Mouse (Mus musculus) adrenal gland, postnatal 4 days (tissue): ENCODE results near the gene Edaradd. TPM values are rescaled to one million over a fixed set of nuclear protein-coding genes. Genes with fewer than 3 reads are reported as not detected.
"Not testable (repeated sequence)": the region's sequence is repeated elsewhere in the genome, so short reads cannot be mapped to it uniquely, and the experiment has no call there.

Experiments used
- DNase-seq, 2 experiments: peaks; one replicate each; pipeline ENCODE4 v3.0.0; 2021 to 2022; ENCODE audit warnings: low spot score in 2 of 2, mixed read lengths in 2 of 2
- total RNA-seq, 2 experiments: library from RNA; stranded (reverse); gene quantifications; 2 replicates each; pipeline ENCODE4 v1.2.3; 2021

Edaradd gene
- total RNA-seq, 2 experiments from 2014 or later, result 0.25 to 1.0 TPM

- DNase-seq, result no peak
Measured at GRCm38 (mm10) chr13:12519371-12519770, 867 bp downstream of the Edaradd start.

- DNase-seq, result no peak
Measured at GRCm38 (mm10) chr13:12511189-12511965, 8.9 kb downstream of the Edaradd start.

GRCm38 (mm10) chr13:12510032-12510431, 10.2 kb downstream of the Edaradd start:
- no peak for DNase-seq

- DNase-seq, result no peak
Measured at GRCm38 (mm10) chr13:12507426-12507825, 12.8 kb downstream of the Edaradd start.

DNA sequence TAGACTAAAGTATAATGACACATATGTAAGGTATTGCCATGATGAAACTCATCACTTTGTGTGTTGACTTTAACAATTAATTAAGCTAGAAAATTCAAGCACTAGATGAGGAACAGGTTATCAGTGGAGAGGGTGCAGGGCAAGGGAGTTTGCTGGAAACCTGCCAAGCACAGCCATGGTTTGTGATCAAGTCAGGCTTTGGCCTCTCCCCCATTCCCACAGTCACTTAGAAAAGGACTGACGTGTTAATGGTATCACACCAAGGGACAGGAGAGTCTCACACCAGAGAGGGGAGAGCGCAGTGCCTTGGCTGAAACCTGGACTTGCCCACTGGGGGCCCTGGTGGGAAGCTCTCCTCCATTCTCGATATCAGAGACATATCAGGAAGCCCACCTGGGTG, 14.9 kb downstream of the Edaradd start:
- no peak for DNase-seq

DNA sequence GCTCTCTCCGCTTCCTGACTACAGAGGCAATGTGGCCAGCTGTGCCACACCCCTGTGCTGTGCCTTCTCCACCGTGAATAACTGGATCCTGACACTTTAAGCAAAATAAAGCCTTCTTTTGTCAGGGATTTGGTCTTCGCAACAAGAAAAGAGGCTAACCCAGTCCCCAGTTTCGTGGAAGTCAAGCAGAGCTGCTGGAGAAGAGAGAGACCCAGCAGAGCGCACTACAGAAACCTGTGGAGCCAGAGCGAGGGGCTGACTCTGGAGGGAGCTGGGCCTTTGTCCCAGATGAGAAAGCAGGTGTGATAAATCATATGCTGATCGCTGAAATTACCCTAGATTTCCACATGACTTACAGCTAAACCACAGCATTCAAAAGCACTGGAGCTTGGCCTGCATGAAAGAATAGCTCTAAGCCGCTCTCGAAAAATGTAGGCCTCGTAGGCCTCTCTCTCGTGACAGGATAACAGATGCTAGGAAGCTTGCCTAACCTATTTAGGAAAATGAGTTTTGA, 16.9 kb downstream of the Edaradd start:
- no peak for DNase-seq

DNA sequence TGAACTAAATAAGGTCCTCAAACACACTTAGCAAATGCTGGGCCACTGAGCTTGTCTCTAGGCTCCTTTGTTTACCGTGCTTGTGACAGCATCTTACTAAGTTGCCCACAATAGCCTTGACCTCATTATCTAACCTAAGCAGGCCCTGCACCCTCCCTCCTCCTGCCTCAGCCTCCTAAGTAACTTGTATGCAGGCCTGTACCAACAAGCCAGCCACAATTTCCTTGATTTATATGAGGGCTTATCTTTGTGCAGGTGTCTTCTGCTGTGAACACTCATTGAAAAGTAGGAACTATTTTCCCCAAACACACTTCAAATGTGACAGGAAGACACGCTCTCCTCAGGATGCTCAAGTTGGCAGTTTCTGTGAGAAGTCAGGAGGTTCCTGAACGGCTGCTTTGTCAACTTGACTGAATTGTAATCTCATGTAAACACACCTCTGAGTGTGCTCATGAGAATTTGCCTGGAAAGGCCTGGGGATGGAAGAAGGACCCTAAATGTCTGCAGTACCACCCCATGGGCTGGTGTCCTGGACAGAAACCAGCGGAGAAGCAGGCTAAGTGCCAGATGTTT, 17.5 kb downstream of the Edaradd start:
- DNase-seq, result no peak

- no peak for DNase-seq
Measured at GRCm38 (mm10) chr13:12499107-12499506, 21.1 kb downstream of the Edaradd start.

DNA sequence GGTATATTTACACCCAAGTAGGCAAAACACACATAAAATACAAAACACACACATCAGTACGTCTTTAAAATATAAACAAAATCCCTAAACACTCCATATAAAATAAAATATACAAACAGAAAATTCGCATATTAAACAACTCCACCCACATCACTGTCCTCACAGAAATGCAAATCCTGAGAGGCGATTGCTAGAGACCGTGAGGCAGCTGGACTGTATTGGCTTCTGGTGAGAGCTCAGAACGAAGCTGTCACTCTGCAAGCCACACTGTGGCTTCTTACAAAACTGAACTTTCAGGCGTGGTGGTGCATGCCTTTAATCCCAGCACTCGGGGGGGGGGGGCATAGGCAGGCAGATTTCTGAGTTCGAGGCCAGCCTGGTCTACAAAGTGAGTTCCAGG, 22.4 kb downstream of the Edaradd start:
- no peak for DNase-seq

GRCm38 (mm10) chr13:12494750-12495149, 25.5 kb downstream of the Edaradd start:
- no peak for DNase-seq

GRCm38 (mm10) chr13:12492515-12492914, 27.7 kb downstream of the Edaradd start:
- no peak for DNase-seq

- DNase-seq, result no peak
Measured at GRCm38 (mm10) chr13:12485640-12486039, 34.6 kb downstream of the Edaradd start.

DNA sequence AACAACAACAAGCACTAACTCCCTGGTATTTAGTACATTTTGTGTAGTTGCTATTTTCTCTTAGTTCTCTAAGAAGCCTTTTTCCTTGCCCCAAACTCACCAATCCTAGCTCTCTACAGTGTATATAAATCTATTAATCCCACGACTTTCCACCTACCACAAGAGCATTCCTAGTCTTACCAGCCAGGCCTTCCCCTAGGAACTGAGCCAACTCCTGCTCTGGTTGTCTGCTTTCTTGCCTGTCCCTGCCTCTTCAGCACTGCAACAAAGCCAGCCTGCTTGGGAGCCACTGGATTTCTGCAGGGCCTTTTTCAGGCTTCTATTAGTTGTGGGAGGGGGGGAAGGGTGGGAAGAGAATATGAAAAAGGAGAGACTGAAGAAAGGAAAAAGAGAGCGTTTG, 35.0 kb downstream of the Edaradd start:
- DNase-seq, result no peak

GRCm38 (mm10) chr13:12479802-12480201, 40.4 kb downstream of the Edaradd start:
- no peak for DNase-seq

DNA sequence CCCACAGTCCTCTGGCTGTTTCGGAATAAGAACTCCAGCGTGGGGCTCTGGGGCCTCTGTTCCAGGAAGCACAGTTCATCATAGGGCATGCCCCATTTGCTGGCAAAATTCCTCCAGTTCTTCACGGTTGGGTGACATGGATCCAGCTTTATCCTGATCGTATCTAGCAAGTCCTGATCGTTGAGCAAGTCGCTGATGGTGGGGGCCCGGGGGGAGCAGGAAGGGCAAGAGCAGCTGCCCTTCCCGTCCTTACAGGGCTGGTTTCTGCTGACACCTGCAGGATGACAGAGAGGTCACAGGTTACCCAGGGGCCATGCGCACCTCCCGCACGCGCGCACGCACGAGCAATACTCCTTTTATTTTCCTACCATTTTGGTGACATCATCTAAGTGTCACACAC, 41.9 kb downstream of the Edaradd start:
- DNase-seq, result no peak

DNA sequence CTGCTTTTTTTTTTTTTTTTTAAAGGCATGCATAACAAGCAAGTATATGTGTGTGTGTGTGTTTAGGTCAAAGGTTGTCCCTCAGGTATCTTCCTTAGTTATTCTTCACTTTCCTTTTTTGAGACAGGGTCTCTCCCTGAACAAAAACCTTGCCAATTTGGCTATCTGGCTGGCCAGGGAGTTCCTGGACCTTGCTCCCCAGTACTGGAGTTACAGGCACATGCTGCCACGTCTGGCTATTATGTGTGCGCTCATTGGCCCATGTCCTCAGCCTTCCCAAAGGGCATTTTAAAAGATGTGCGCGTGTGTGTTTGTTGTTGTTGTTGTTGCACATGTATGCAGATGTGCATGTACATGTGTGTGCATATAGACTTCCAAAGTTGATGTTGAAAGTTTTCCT, 43.4 kb downstream of the Edaradd start:
- no peak for DNase-seq

DNA sequence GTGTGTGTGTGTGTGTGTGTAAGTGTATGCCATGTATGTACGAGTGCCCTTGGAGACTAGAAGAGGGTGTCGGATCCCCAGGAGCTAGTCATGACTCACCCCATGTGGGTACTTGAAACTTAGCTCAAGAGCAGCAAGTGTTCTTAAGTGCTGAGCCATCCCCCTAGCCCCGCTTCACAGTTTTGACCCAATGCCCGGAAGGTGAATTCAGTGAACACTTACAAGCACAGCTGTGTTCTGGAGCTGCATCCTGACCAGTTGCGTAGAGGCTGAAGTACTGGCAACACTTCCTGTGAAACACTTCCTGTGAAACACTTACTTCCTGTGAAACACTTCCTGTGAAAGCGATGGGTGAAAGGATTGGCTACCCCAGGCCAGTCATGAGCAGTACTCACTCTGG, 45.0 kb downstream of the Edaradd start:
- no peak for DNase-seq

- peak; percentile 24 to 46 for DNase-seq
Measured at GRCm38 (mm10) chr13:12473724-12474378, 46.4 kb downstream of the Edaradd start.

- DNase-seq, result no peak
Measured at GRCm38 (mm10) chr13:12468488-12468887, 51.8 kb downstream of the Edaradd start.

DNA sequence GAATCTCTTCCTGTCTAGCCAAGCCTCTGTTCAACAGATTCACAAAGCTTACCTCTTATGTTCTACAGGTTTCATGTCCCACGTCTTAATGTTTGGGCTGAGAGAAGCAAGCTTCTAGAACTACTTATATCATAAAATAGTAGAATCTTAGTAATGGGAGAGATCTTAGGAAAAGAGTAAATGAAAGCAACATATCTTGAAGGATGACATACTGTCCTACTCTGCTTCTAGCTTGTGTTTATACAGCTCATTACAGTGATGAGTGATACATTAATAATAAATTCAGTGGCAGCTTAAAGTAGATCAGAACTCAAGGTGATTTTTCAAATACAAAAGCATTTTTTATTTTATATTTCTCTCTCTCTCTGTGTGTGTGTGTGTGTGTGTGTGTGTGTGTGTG, 55.4 kb downstream of the Edaradd start, which contains the start of gene Lgals8:
Lgals8 (minus strand) TSS at position 101 of the 400 bp plus-strand sequence.
- no peak for DNase-seq

DNA sequence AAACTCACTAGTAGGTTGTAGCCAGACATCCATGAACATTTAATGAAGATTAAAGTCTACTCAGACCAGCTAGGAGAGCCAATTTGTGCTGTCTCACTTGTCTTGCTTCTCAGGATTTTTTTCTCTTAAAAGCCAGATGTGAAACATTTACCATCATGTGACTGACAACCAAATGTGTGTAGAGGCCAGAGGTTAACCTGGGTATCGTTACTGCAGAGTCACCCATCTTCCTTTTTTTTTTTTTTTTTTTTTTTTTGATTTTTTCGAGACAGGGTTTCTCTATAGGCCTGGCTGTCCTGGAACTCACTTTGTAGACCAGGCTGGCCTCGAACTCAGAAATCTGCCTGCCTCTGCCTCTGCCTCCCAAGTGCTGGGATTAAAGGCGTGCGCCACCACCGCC, 56.1 kb downstream of the Edaradd start:
- not testable (repeated sequence) for DNase-seq

GRCm38 (mm10) chr13:12462623-12463022, 57.6 kb downstream of the Edaradd start:
- no peak for DNase-seq
